In genomic region chr12:75572271-75572670, GRCm38 (mm10) we compare ENCODE assay signal across 9 mouse cellular contexts. TPM values are rescaled to one million over a fixed set of nuclear protein-coding genes. Genes with fewer than 3 reads are reported as not detected.
DNase-seq lines count a peak whose midpoint lies in the region; ATAC-seq and TF ChIP-seq lines count a peak whose summit lies in the region.
"Had no signal": no experiment of that assay in that cellular context is flagged by ENCODE, and none has a peak within 500 bp of the region (broad histone marks: within the 10 kb centered on the region; RNA-seq: fewer than 3 reads in every experiment).

No protein-coding gene starts in this region.

- H3K4me3 ChIP-seq in midbrain, postnatal 0 days (ENCODE audit: low read depth, low read length), result no peak overlapping the region
- no peak overlapping the region for H3K4me3 ChIP-seq in midbrain, embryonic 13.5 days (replicated peaks)
- H3K4me3 ChIP-seq: lung, embryonic 15.5 days had no signal

- no peaks in the 10 kb centered on the region for H3K4me1 ChIP-seq in midbrain, postnatal 0 days (ENCODE audit: insufficient read depth, low read length)
- H3K4me1 ChIP-seq in midbrain, embryonic 13.5 days (replicated peaks), result peaks cover 13% of the 10 kb centered on the region; the same call in 1 of the 2 replicates

- no peak overlapping the region for H3K9ac ChIP-seq in midbrain, postnatal 0 days (replicated peaks; ENCODE audit: low read length, poor library complexity, severe bottlenecking)
- H3K9ac ChIP-seq in midbrain, embryonic 13.5 days (replicated peaks), result no peak overlapping the region
- H3K9ac ChIP-seq: lung, embryonic 15.5 days had no signal

- H3K9me3 ChIP-seq in midbrain, postnatal 0 days (ENCODE audit: low read length), result no peaks in the 10 kb centered on the region
- H3K9me3 ChIP-seq in midbrain, embryonic 13.5 days, result no peaks in the 10 kb centered on the region
- H3K9me3 ChIP-seq: lung, embryonic 15.5 days had no signal

- 71% methylated on average over 4 of the region's 4 CpGs for WGBS in midbrain, postnatal 0 days
- 58% methylated on average over 4 of the region's 4 CpGs for whole genome bisulfite sequencing in midbrain, embryonic 13.5 days

- TF ChIP-seq CTCF in midbrain, postnatal 0 days (IDR thresholded peaks at IDR 0.05), result peak; percentile 36; the same call in 1 of the 2 replicates

- H3K36me3 ChIP-seq in midbrain, postnatal 0 days (ENCODE audit: insufficient read depth, low read length), result no peaks in the 10 kb centered on the region
- H3K36me3 ChIP-seq in midbrain, embryonic 13.5 days, result no peaks in the 10 kb centered on the region
- H3K36me3 ChIP-seq: lung, embryonic 15.5 days had no signal

- no peak for ATAC-seq in midbrain, postnatal 0 days (ENCODE audit: low FRiP score)
- no peak for ATAC-seq in midbrain, embryonic 13.5 days
- ATAC-seq in common myeloid progenitor, adult 5-6 weeks (replicated peaks; ENCODE audit: low read depth, poor library complexity, severe bottlenecking), result peak; percentile 81

- peak; percentile 43 to 52 for DNase-seq in cerebellum, postnatal 14 days
- no peak for DNase-seq in cerebellum, postnatal 4 days (ENCODE audit: low spot score in 2 of 2)
- DNase-seq in midbrain, postnatal 0 days (ENCODE audit: low spot score), result no peak
- DNase-seq in kidney, postnatal 4 days, result peak; percentile 56 to 70
- DNase-seq in natural killer cell, adult 2 months (ENCODE audit: low spot score in 2 of 2), result peak; percentile 29 to 60
- DNase-seq in urinary bladder, postnatal 10 days (ENCODE audit: low spot score), result no peak

- H3K4me2 ChIP-seq in midbrain, postnatal 0 days (ENCODE audit: low read depth, low read length, poor library complexity, severe bottlenecking), result no peak overlapping the region
- H3K4me2 ChIP-seq in midbrain, embryonic 13.5 days (replicated peaks), result no peak overlapping the region
- H3K4me2 ChIP-seq: lung, embryonic 15.5 days had no signal

- no peak overlapping the region for H3K27ac ChIP-seq in midbrain, postnatal 0 days (ENCODE audit: low read depth, low read length)
- no peak overlapping the region for H3K27ac ChIP-seq in midbrain, embryonic 13.5 days
- H3K27ac ChIP-seq: lung, embryonic 15.5 days had no signal

- H3K27me3 ChIP-seq in midbrain, postnatal 0 days (ENCODE audit: insufficient read depth, low read length), result no peaks in the 10 kb centered on the region
- H3K27me3 ChIP-seq in midbrain, embryonic 13.5 days, result no peaks in the 10 kb centered on the region
- H3K27me3 ChIP-seq: lung, embryonic 15.5 days had no signal

RNA-seq across cellular contexts. Expression of gene Ppp2r5e, which starts 23.8 kb away (rescaled TPM):
- 32.9 and 45.7 TPM in 2 replicates for total RNA-seq in midbrain, postnatal 0 days (2014; rRNA removed)
- polyA plus RNA-seq in midbrain, postnatal 0 days (2015; fragmentation: Nextera tagmentation; extraction: Ambion mirVana), result 20.5 and 22.8 TPM in 2 replicates
- polyA plus RNA-seq in midbrain, embryonic 13.5 days (2015; fragmentation: Nextera tagmentation; extraction: Ambion mirVana), result 21.4 TPM in 2 replicates
- 26.7 and 36.4 TPM in 2 replicates for total RNA-seq in common myeloid progenitor, adult 5-6 weeks (2017)

Comparison
In these comparisons a context has a peak if more than half of its experiments do, and no peak if none do; other contexts are left out.
1. DNase-seq: peak in cerebellum, postnatal 14 days (2 of 2), kidney, postnatal 4 days (2 of 2) and natural killer cell, adult 2 months (2 of 2); none in cerebellum, postnatal 4 days (0 of 2), midbrain, postnatal 0 days (single experiment) and urinary bladder, postnatal 10 days (single experiment).